Mouse (Mus musculus) limb, embryonic 10.5 days (tissue): ENCODE data around the gene Cpm. TPM values are rescaled to one million over a fixed set of nuclear protein-coding genes. Genes with fewer than 3 reads are reported as not detected.

Experiments
- DNase-seq: peaks from one replicate; pipeline ENCODE4 v3.0.0-alpha.2; 2017; ENCODE audit warnings: low spot score
- H3K27ac ChIP-seq: fragments of 300-500 bp; sonication (generic); 2 replicates; pipeline ENCODE4 v1.5.1; 2016; ENCODE audit warnings: mild to moderate bottlenecking
- H3K27me3 ChIP-seq: fragments of 300-500 bp; sonication (generic); 2 replicates; pipeline ENCODE4 v1.6.1; 2016; ENCODE audit warnings: low read depth, mild to moderate bottlenecking; ENCODE audit not compliant: poor library complexity, severe bottlenecking
- H3K36me3 ChIP-seq: fragments of 300-500 bp; sonication (generic); 2 replicates; pipeline ENCODE4 v1.6.1; 2016; ENCODE audit warnings: mild to moderate bottlenecking, moderate library complexity
- H3K4me1 ChIP-seq: fragments of 300-500 bp; sonication (generic); 2 replicates; pipeline ENCODE4 v1.6.1; 2016
- H3K4me3 ChIP-seq: fragments of 300-500 bp; sonication (generic); 2 replicates; pipeline ENCODE4 v1.5.1; 2016; ENCODE audit warnings: mild to moderate bottlenecking, moderate library complexity
- H3K9me3 ChIP-seq: fragments of 300-500 bp; sonication (generic); replicated peaks from 2 replicates; pipeline ENCODE4 v1.6.1; 2016; ENCODE audit warnings: mild to moderate bottlenecking
- WGBS: fragments of 180-500 bp; shearing (Covaris S2); methylation state at CpG from one replicate; pipeline ENCODE4 v1.1.7; 2016; 5-methylcytosine and 5-hydroxymethylcytosine counted together
- polyA plus RNA-seq: library from polyadenylated mRNA; unstranded; fragments of >200 nt; fragmentation: Nextera tagmentation; extraction: Ambion mirVana; gene quantifications from 2 replicates; pipeline ENCODE4 v1.2.1, GENCODE M21; 2016

Cpm gene
- polyA plus RNA-seq, 1 experiment from 2014 or later, result 31.5 TPM

DNA sequence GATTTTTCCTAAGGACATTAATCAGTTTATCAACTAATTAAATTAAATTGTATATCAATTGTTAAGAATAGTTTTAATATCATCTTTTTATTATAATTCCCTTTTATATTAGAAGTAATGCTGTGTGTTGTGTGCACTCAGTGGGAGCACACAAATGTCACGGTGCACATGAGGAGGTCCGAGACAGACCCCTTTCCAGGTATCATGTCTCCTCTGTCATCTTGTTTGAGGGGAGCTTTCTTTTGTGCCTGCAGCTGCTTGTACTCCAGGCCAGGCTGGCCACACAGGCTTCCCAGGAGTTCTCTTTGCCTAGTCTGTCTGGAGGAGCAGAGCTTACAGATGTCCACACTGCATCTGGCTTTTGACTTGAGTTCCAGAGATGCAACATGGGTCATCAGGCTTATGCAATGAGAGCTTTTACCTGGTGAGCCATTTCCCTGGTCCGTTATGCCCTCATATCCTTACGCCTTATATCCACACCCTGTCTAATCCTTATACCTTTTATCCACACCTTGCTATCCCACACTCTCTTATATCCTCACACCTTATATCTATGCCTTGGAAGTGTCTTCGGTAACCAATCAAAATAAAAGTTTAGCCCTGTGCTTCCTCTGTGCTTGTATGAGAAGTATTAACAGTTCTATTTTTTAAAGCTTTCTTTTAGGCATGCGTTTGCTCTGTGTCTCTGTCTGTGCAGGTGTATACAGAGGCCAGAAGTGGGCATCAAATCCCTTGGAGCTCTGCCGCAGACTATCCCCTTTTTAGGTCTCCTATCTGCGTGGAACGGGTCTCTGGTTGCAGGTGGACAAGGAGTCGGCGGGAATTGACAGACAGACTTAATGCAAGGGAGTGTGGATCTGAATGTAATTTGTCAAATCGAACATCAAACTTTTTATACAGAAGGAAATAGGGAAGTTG is 7.4 kb upstream of the Cpm start:
- H3K4me3 ChIP-seq, result no peak overlapping the region
- WGBS, result 94% methylated on average over 12 of the region's 12 CpGs
- H3K27ac ChIP-seq, result no peak overlapping the region
- H3K4me1 ChIP-seq, result peaks cover 13% of the 10 kb centered on the region
- H3K27me3 ChIP-seq, result peaks cover under 1% of the 10 kb centered on the region; the same call in 1 of the 2 replicates
- no peaks in the 10 kb centered on the region for H3K36me3 ChIP-seq
- no peak for DNase-seq
- no peaks in the 10 kb centered on the region for H3K9me3 ChIP-seq

DNA sequence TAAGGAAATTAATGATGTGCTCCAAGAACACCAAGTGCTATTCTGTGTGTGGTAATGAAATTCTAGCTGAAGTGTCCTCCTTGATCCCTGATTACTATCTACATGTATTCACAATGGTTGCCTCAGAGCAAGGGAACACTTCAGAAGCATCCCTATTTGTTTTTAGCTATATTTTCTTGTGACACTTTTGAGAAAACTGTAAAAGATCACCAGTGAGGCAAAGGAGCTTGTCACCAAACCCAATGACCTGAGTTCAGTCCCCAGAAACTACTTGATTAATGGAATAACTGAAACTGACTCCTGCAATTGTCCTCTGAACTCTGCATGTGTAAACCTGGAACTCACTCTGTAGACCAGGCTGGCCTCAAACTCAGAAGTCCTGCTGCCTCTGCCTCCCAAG is 5.9 kb upstream of the Cpm start:
- Histone ChIP-seq H3K4me3 (no peak overlapping the region), H3K27me3 (peaks cover 15% of the 10 kb centered on the region), H3K27ac (no peak overlapping the region), H3K36me3 (no peaks in the 10 kb centered on the region), H3K9me3 (no peaks in the 10 kb centered on the region), H3K4me1 (peaks cover 23% of the 10 kb centered on the region)
- DNase-seq, result no peak

DNA sequence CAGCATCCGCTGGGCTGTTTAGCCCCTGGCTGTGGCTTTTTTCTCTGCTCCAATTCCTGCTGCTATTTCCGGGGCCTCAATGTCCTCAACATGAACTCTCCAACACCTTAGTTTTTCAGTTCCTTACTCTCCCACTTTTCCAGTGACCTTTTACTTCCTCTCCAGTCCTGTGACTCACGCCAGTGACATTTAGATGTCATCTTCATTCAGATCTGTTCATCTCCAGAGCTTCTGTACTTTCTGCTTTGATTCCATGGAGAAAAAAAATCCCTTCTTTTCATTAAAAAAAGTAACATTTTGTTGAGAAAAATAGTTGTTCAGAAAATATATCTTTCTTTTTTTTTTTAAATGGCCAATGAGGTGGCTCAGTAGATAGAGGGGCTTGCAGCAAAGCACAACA is 5.1 kb upstream of the Cpm start:
- peaks cover 22% of the 10 kb centered on the region for H3K27me3 ChIP-seq
- 75% methylated on average over 3 of the region's 3 CpGs for WGBS
- peaks cover 32% of the 10 kb centered on the region for H3K4me1 ChIP-seq
- no peak overlapping the region for H3K27ac ChIP-seq
- no peak for DNase-seq
- H3K4me3 ChIP-seq, result no peak overlapping the region
- H3K9me3 ChIP-seq, result no peaks in the 10 kb centered on the region
- no peaks in the 10 kb centered on the region for H3K36me3 ChIP-seq

DNA sequence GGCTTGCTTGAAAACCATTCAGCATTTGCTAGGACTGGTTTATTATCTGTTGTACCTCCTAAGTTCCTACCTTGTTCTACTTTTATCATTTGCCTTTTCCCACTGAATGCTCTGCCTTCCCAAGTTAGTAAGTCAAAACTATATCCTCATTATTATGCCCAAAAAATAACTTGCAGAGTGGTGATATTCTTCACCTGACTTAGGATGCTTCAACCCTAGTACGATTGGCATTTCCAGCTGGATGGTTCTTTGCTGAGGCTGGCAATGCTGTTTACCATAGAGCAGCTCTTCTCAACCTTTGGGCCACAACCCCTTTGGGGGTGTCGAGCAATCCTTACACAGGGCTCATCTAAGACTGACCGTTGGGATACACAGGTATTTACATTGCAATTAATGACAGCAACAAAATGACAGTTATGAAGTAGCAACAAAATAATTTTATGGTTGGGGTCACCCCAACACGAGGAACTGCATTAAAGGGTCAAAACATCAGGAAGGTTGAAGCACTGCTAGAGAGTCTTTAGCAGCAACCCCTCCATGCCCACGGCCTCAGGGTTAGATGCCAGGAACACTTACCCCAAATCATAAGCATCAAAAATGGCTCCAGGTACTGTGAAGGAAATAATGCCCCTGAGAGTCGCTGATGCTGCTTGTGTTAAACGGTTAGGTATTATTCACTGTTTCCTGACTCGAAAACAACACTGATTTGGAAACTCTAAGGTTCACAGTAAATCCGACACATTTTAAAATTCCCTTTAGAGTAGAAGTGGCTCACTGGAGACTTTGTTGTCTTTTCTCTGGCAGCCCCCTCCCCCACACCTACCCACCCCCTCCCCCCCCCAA is 4.4 kb upstream of the Cpm start:
- Histone ChIP-seq H3K27ac (peak overlapping the region; percentile 61), H3K4me3 (no peak overlapping the region), H3K27me3 (peaks cover 26% of the 10 kb centered on the region), H3K4me1 (peaks cover 36% of the 10 kb centered on the region), H3K9me3 (no peaks in the 10 kb centered on the region), H3K36me3 (no peaks in the 10 kb centered on the region)
- no peak for DNase-seq
- WGBS, result 73% methylated on average over 9 of the region's 9 CpGs

DNA sequence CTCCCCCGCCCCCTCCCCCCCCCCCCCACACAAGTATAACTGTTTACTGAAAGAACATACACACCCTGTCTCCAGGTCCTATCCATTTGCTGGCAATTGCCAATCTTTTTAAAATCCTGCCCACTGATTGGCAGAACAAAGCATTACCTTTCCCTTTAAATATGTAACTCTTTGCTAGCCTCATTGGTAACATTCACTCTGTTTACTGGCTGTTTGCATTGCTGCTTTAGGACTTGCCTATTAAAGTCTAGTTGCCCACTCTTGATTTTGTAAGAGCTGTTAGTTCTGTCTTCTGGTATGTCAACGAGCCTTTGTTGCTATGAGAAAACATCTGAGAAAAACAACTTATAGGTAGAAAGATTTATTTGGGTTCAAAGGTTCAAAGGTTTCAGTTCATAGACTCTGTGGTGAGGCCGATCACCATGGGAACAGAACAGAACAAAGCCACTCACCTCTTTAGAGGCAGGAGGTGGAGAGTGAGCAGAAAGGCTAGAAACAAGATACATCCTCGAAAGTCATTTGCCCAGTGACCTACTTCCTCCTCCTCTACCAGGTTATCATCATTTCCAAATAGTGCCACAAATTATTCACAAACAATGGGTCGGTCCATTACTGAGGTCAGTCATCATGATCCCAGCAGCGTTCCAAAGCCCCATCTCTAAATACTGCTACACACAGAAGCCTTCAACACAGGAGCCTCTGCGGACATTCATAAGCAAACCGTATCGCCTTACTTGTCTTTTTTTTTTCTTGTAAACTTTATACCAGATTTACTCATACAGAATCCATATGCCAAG is 3.6 kb upstream of the Cpm start:
- no peak for DNase-seq
- no peaks in the 10 kb centered on the region for H3K9me3 ChIP-seq
- no peak overlapping the region for H3K4me3 ChIP-seq
- WGBS, result 55% methylated on average over 9 of the region's 9 CpGs
- H3K27ac ChIP-seq, result peak overlapping the region; percentile 61; the same call in 1 of the 2 replicates
- H3K4me1 ChIP-seq, result peaks cover 36% of the 10 kb centered on the region
- no peaks in the 10 kb centered on the region for H3K36me3 ChIP-seq
- peaks cover 35% of the 10 kb centered on the region for H3K27me3 ChIP-seq

DNA sequence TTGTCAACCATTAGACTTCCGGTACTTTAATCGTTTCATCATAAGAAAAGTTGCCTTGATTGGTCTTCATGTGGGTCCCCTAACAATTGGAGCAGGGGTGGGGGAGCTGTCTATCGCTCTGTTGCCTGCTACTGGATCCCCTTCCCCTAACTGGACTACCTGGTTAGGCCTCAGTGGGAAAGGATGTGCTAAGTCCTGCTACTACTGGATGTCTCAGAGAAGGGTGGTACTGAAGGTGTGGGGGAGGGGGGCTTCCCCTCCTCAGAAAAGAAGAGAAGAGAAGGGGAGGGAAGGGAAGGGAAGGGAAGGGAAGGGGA is 3.0 kb upstream of the Cpm start:
- Histone ChIP-seq H3K27me3 (peaks cover 40% of the 10 kb centered on the region), H3K4me1 (peaks cover 36% of the 10 kb centered on the region), H3K27ac (no peak overlapping the region), H3K9me3 (no peaks in the 10 kb centered on the region), H3K4me3 (no peak overlapping the region), H3K36me3 (no peaks in the 10 kb centered on the region)
- WGBS, result 89% methylated on average over 3 of the region's 3 CpGs
- no peak for DNase-seq

DNA sequence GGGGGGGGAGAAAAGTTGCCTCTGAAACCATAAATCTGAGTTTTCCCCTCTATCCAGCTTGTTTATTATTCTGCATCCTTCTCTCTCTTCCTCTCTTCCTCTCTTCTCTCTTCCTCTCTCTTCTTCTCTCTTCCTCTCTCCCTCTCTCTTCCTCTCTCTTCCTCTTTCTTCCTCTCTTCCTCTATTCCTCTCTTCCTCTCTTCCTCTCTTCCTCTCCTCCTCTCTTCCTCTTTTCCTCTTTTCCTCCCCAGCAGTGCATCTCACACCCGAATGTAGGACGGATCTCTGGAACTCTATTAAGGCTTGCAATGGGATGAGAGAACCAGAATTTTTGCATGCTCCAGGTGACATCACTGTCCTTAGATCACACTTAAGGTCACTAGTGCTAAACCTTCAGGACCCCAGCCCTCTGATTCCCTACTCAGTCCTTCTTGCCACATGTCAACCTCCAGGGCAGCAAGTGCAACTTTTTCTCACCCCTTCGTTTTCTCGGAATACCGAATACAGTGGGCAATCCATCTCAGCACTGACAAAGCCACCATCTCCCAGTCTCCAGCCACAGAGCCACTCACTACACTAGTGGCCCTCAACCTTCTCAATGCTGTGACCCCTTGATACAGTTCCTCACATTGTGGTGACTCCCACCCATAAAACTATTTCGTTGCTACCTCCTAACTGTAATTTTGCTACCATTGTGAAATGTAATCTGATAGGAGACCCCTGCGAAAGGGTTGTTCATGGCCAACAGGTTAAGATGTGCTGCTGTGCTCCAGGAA is 2.3 kb upstream of the Cpm start:
- Histone ChIP-seq H3K9me3 (no peaks in the 10 kb centered on the region), H3K36me3 (no peaks in the 10 kb centered on the region), H3K4me3 (no peak overlapping the region), H3K27ac (no peak overlapping the region), H3K4me1 (peaks cover 36% of the 10 kb centered on the region), H3K27me3 (peaks cover 48% of the 10 kb centered on the region)
- WGBS, result 63% methylated on average over 7 of the region's 7 CpGs
- no peak for DNase-seq

DNA sequence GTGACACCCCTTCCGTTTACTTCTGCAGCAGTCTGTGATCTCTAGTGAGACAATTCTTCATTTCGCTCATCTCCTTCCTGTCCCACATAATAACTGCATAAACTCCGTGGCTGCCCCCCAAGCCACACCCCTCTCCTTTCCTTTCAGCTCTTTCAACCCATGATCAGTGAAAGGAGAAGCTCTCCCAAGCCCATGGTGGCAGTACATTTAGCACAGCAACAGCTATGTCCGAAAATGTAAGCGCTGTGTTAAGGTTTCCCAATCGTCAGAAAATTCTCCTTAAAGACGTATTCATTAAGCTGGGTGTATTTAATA is 1.7 kb upstream of the Cpm start:
- no peak for DNase-seq
- Histone ChIP-seq H3K36me3 (no peaks in the 10 kb centered on the region), H3K27me3 (peaks cover 49% of the 10 kb centered on the region), H3K27ac (no peak overlapping the region), H3K4me1 (peaks cover 36% of the 10 kb centered on the region), H3K9me3 (no peaks in the 10 kb centered on the region), H3K4me3 (no peak overlapping the region)
- WGBS, result 52% methylated on average over 7 of the region's 7 CpGs

DNA sequence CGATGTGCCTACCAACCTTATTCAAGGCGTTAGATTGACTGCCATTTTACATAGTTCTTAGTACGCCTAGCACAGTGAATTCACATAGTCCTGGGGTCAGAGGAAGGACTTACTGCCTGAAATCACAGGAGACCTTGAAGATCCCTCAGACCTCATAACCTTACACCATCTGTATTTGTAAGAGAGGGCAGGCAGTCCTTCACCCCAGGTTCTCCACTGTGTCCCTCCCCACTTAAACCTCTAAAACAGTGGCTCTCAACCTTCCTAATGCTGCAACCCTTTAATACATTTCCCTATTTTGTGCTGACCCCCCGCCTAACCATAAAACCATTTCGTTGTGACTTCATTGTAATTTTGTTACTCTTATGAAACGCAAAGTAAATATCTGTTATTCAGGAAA is 1.4 kb upstream of the Cpm start:
- H3K4me1 ChIP-seq, result peaks cover 36% of the 10 kb centered on the region
- H3K4me3 ChIP-seq, result 0 out of 2 replicates have a peak overlapping the region, but pooled peaks have one; percentile 73
- H3K36me3 ChIP-seq, result no peaks in the 10 kb centered on the region
- H3K27me3 ChIP-seq, result peaks cover 49% of the 10 kb centered on the region
- 48% methylated on average over 6 of the region's 6 CpGs for WGBS
- no peak overlapping the region for H3K27ac ChIP-seq
- no peak for DNase-seq
- H3K9me3 ChIP-seq, result no peaks in the 10 kb centered on the region

DNA sequence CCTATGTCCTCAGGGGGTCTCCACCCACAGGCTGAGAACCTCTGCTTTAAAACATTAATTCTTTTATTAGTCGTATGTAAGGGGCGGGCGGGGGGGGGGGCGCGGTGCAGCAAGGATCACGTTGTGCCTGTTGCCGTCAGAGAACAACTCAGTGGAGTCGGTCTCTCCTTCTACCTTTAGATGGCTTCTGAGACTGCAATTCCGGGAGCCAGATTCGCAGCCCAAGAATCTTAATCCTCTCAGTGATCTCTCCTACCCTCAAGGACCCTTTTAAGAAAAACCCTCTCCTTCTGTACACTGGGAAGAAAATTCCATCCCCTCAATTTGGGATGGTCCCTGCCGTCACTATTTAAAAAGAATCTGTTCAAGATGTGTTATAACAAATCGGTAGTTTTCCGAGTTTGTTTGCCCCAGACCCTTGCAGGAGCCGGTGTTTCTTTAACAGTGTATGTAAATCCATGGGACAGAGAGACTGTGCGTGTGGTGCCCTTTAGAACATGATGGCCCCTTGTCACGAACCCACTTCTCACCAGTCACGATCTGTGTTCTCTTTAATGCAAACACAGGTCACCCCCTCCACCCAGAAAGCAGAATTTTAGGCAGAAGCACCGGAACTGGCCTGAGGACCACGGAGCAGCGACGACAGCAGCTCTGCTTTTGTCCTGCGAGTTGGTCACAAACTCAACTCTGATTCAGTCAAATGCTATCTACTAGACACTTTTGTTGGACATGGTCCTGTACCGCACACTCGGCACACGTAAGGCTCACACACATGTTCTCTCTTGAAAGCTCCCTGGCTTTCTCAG is 734 bp upstream of the Cpm start:
- Histone ChIP-seq H3K27ac (peak overlapping the region; percentile 81), H3K4me3 (peak overlapping the region; percentile 73), H3K36me3 (0 out of 2 replicates have a peak, but pooled peaks cover 2% of the 10 kb centered on the region), H3K4me1 (peaks cover 36% of the 10 kb centered on the region), H3K27me3 (peaks cover 49% of the 10 kb centered on the region), H3K9me3 (no peaks in the 10 kb centered on the region)
- DNase-seq, result no peak
- 3% methylated on average over 25 of the region's 25 CpGs for WGBS

DNA sequence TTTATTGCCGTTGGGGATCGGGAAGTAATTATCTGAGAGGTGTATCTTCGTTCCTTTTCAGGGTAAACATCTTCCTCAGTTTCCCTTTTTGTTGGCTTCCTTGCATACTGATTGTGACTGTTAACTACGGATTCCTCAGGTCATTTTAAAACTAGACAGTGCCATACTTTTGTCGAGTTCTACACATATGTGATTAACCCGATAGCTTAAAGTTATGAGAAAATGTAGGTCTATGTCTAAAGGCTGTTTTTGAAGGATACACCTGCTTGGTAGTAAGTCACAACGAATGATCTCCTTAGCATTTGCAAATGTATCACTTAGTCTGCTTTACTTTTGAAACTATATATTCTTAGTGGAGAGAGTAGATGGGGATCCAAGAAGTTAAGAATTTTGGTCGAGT is 876 bp downstream of the Cpm start:
- no peaks in the 10 kb centered on the region for H3K9me3 ChIP-seq
- no peak overlapping the region for H3K27ac ChIP-seq
- peak overlapping the region; percentile 73 for H3K4me3 ChIP-seq
- no peak for DNase-seq
- 0 out of 2 replicates have a peak, but pooled peaks cover 2% of the 10 kb centered on the region for H3K36me3 ChIP-seq
- peaks cover 49% of the 10 kb centered on the region for H3K27me3 ChIP-seq
- WGBS, result 27% methylated on average over 8 of the region's 8 CpGs
- peaks cover 32% of the 10 kb centered on the region for H3K4me1 ChIP-seq
